Mouse (Mus musculus) liver, adult 2 months (tissue): ENCODE data around the gene Myh9. TPM values are rescaled to one million over a fixed set of nuclear protein-coding genes. Genes with fewer than 3 reads are reported as not detected.

Source experiments
- DNase-seq: peaks from one replicate; pipeline ENCODE4 v3.0.0-alpha.2; 2011; ENCODE audit warnings: low read depth, low spot score; ENCODE audit errors: extremely low read depth
- H3K27ac ChIP-seq: fragments of 200-500 bp; replicated peaks from 2 replicates; pipeline ENCODE4 v1.5.1; 2012; ENCODE audit warnings: low read depth, mild to moderate bottlenecking, control low read depth, inconsistent platforms, low read length; ENCODE audit not compliant: insufficient read depth
- H3K27me3 ChIP-seq: fragments of 200-500 bp; 2 replicates; pipeline ENCODE4 v1.6.1; 2012; ENCODE audit warnings: mild to moderate bottlenecking, moderate library complexity, low read length, inconsistent platforms; ENCODE audit not compliant: control insufficient read depth, insufficient read depth
- H3K36me3 ChIP-seq: fragments of 200-500 bp; 2 replicates; pipeline ENCODE4 v1.6.1; 2012; ENCODE audit warnings: low read length, inconsistent platforms; ENCODE audit not compliant: control insufficient read depth, insufficient read depth
- H3K4me1 ChIP-seq: fragments of 200-500 bp; 2 replicates; pipeline ENCODE4 v1.6.1; 2011; ENCODE audit warnings: low read length; ENCODE audit not compliant: control insufficient read depth, insufficient read depth
- H3K4me3 ChIP-seq: fragments of 200-500 bp; 2 replicates; pipeline ENCODE4 v1.5.1; 2011; ENCODE audit warnings: low read depth, mild to moderate bottlenecking, control low read depth, low read length, moderate library complexity; ENCODE audit not compliant: insufficient read depth
- H3K79me2 ChIP-seq: fragments of 200-500 bp; 2 replicates; pipeline ENCODE4 v1.6.1; 2012; ENCODE audit warnings: inconsistent platforms, mild to moderate bottlenecking, low read length, moderate library complexity; ENCODE audit not compliant: control insufficient read depth, insufficient read depth
- H3K9ac ChIP-seq: fragments of 200-500 bp; 2 replicates; pipeline ENCODE4 v1.6.1; 2012; ENCODE audit warnings: low read depth, mild to moderate bottlenecking, control low read depth, inconsistent platforms, low read length
- CTCF ChIP-seq: fragments of 200-500 bp; IDR thresholded peaks from 2 replicates; pipeline ENCODE4 v1.5.1; 2011; ENCODE audit warnings: low read depth, low read length, control low read depth
- POLR2A ChIP-seq: fragments of 200-500 bp; IDR thresholded peaks from 2 replicates; pipeline ENCODE4 v1.6.1; 2011; ENCODE audit warnings: low read length, control low read depth; ENCODE audit not compliant: insufficient read depth; ENCODE audit errors: extremely low read depth
- WGBS: fragments of 180-500 bp; shearing (Covaris S2); methylation state at CpG from one replicate; pipeline ENCODE4 v1.1.7; 2018; 5-methylcytosine and 5-hydroxymethylcytosine counted together
- polyA plus RNA-seq: library from polyadenylated mRNA; depleted of rRNA; stranded (reverse); fragments of >200 nt; gene quantifications from 2 replicates; pipeline ENCODE4 v1.2.3, GENCODE M21; 2012
- total RNA-seq: library from RNA; depleted of rRNA; stranded (reverse); fragments of >200 nt; gene quantifications from 2 replicates; pipeline ENCODE4 v1.2.3, GENCODE M21; 2014

Myh9 gene
- total and polyA plus RNA-seq, 2 experiments, result 24.1 to 54.4 TPM

DNA sequence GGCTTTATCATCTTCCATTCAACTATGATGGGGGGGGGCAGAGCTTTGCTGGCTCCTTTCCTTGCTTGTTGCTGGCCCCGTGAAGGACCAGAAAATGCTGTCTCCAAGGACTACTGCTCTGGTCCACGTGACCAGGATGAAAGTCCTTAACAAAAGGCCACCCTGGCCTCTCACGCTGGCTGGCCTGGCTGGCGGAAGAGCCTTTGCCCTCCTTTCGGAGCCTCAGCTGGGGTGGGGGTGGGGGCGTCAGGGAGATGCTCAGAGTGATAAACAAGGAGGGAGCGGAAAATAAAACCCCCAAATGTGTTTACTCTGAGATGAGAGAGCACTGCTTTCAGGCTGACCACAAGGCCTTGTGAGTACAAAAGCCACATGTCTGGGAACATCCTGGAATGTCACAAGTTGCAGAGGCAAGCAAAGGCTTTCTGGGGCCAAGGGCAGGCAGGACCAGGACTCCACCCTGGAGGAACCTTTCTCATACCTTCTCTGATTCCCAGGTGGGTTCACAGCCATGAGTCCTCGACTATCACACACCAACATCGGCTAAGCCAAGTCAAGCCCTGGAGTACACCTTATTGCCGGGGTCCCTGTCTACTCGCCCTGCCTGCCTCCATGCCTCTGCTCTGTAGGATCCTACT lies 24.7 kb upstream of the Myh9 start:
- WGBS, result 40% methylated on average over 11 of the region's 11 CpGs
- no peaks in the 10 kb centered on the region for H3K79me2 ChIP-seq
- no peak overlapping the region for H3K4me3 ChIP-seq
- peak; percentile 20 for DNase-seq
- H3K36me3 ChIP-seq, result no peaks in the 10 kb centered on the region
- no peak overlapping the region for H3K27ac ChIP-seq
- no peak overlapping the region for H3K9ac ChIP-seq
- TF ChIP-seq CTCF (no peak), POLR2A (no peak)
- H3K27me3 ChIP-seq, result no peaks in the 10 kb centered on the region
- no peaks in the 10 kb centered on the region; the same call in 1 of the 2 replicates for H3K4me1 ChIP-seq

- Histone ChIP-seq H3K4me3 (no peak overlapping the region), H3K79me2 (no peaks in the 10 kb centered on the region), H3K36me3 (no peaks in the 10 kb centered on the region), H3K9ac (no peak overlapping the region), H3K4me1 (no peaks in the 10 kb centered on the region; the same call in 1 of the 2 replicates), H3K27ac (no peak overlapping the region), H3K27me3 (no peaks in the 10 kb centered on the region)
- TF ChIP-seq POLR2A, result no peak
- TF ChIP-seq CTCF, result no peak
- WGBS, result 72% methylated on average over 9 of the region's 9 CpGs
- peak; percentile 23 for DNase-seq
These were observed 22.2 kb upstream of the Myh9 start for GRCm38 (mm10) chr15:77864063-77864758.

- TF ChIP-seq POLR2A (no peak), CTCF (no peak)
- H3K4me3 ChIP-seq, result no peak overlapping the region
- H3K4me1 ChIP-seq, result no peaks in the 10 kb centered on the region; the same call in 1 of the 2 replicates
- H3K27me3 ChIP-seq, result no peaks in the 10 kb centered on the region
- H3K36me3 ChIP-seq, result no peaks in the 10 kb centered on the region
- no peak for DNase-seq
- no peaks in the 10 kb centered on the region for H3K79me2 ChIP-seq
- H3K9ac ChIP-seq, result no peak overlapping the region
- no peak overlapping the region for H3K27ac ChIP-seq
- 82% methylated on average over 22 of the region's 22 CpGs for WGBS
These were observed 21.3 kb upstream of the Myh9 start for GRCm38 (mm10) chr15:77862991-77863972.

DNA sequence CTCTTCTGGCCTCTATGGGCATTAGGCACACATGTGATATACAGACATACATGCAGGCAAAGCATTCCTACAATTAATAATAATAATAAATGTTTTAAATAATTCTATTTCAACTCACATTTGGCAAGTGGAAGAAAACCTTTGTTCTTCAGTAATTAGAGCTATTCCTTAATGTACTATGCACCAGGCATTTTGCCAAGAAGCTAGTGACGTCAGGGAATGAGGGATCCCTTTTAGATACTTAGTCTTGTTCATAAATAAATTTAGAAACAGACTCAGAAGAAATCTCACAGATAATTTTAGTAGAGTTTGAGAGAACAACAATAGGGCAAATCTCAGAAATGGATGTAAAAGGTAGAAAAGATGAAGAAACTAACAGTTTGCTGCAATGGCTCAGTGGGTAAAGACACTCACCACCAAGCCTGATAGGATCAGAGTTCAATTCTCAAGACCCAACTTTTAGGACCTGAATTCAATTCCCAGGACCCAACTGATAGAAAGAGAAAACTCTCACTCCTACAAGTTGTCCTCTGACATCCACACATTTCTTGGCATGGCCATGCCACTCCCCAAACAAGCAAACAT lies 18.2 kb upstream of the Myh9 start:
- Histone ChIP-seq H3K9ac (no peak overlapping the region), H3K36me3 (no peaks in the 10 kb centered on the region), H3K79me2 (no peaks in the 10 kb centered on the region), H3K4me1 (peaks cover 16% of the 10 kb centered on the region), H3K27ac (no peak overlapping the region), H3K4me3 (no peak overlapping the region), H3K27me3 (no peaks in the 10 kb centered on the region)
- DNase-seq, result no peak
- WGBS, result 49% methylated on average over 1 of the region's 1 CpGs
- TF ChIP-seq POLR2A, result no peak
- TF ChIP-seq CTCF, result no peak

- Histone ChIP-seq H3K9ac (no peak overlapping the region), H3K79me2 (no peaks in the 10 kb centered on the region), H3K36me3 (no peaks in the 10 kb centered on the region), H3K27ac (0 out of 2 replicates have a peak overlapping the region, but pooled peaks have one; percentile 5), H3K27me3 (no peaks in the 10 kb centered on the region), H3K4me1 (peaks cover 17% of the 10 kb centered on the region), H3K4me3 (peak overlapping the region; percentile 12; the same call in 1 of the 2 replicates)
- TF ChIP-seq CTCF, result no peak
- TF ChIP-seq POLR2A, result 0 out of 2 replicates have a peak, but pooled peaks have one; percentile 43
- WGBS, result 19% methylated on average over 28 of the region's 28 CpGs
- peak; percentile 88 for DNase-seq
These were observed 15.7 kb upstream of the Myh9 start for GRCm38 (mm10) chr15:77857662-77858156.
